Mouse (Mus musculus) large intestine, adult 2 months (tissue): ENCODE measurements at regions not wholly inside any gene's neighbourhood (a gene's known extent, or its start where the extent isn't known, plus 50 kb on each side); places are given as distances from the start of the nearest gene placed in this dataset.

Experiments used
- DNase-seq: peaks from one replicate; pipeline ENCODE4 v3.0.0-alpha.2; 2012; ENCODE audit warnings: low read depth, low spot score
- WGBS: fragments of 180-500 bp; shearing (Covaris S2); methylation state at CpG from one replicate; pipeline ENCODE4 v1.1.7; 2018; 5-methylcytosine and 5-hydroxymethylcytosine counted together

GRCm38 (mm10) chr7:90057947-90058346 is 72.1 kb upstream of the Picalm start:
- 58% methylated on average over 1 of the region's 1 CpGs for WGBS
- DNase-seq: no peak

- WGBS: 34% methylated on average over 4 of the region's 4 CpGs
- DNase-seq: no peak
These were observed 71.4 kb upstream of the Picalm start for GRCm38 (mm10) chr7:90058636-90059035.

GRCm38 (mm10) chr7:90059249-90059628 is 70.8 kb upstream of the Picalm start:
- no peak for DNase-seq
- 69% methylated on average over 8 of the region's 8 CpGs for WGBS

GRCm38 (mm10) chr7:90059629-90060301 is 70.2 kb upstream of the Picalm start:
- 28% methylated on average over 6 of the region's 6 CpGs for whole genome bisulfite sequencing
- DNase-seq: no peak

GRCm38 (mm10) chr7:90060343-90061175 is 69.5 kb upstream of the Picalm start:
- no peak for DNase-seq
- WGBS: 20% methylated on average over 16 of the region's 16 CpGs

GRCm38 (mm10) chr7:90061701-90062100 is 68.3 kb upstream of the Picalm start:
- 40% methylated on average over 7 of the region's 7 CpGs for WGBS
- no peak for DNase-seq

GRCm38 (mm10) chr7:90062874-90063273 is 67.1 kb upstream of the Picalm start:
- 92% methylated on average over 9 of the region's 9 CpGs for WGBS
- no peak for DNase-seq

GRCm38 (mm10) chr7:90064198-90064597 is 65.8 kb upstream of the Picalm start:
- WGBS: 96% methylated on average over 1 of the region's 1 CpGs
- no peak for DNase-seq

- WGBS: 80% methylated on average over 9 of the region's 9 CpGs
- no peak for DNase-seq
These were observed 64.6 kb upstream of the Picalm start for GRCm38 (mm10) chr7:90065269-90065955.

GRCm38 (mm10) chr7:90066275-90066674 is 63.7 kb upstream of the Picalm start:
- no peak for DNase-seq
- WGBS: 72% methylated on average over 5 of the region's 5 CpGs

- 92% methylated on average over 3 of the region's 3 CpGs for WGBS
- DNase-seq: no peak
These were observed 61.9 kb upstream of the Picalm start for GRCm38 (mm10) chr7:90067961-90068665.

GRCm38 (mm10) chr7:90070267-90070666 is 59.7 kb upstream of the Picalm start:
- WGBS: 93% methylated on average over 7 of the region's 7 CpGs
- DNase-seq: no peak

- DNase-seq: no peak
- 93% methylated on average over 5 of the region's 5 CpGs for WGBS
These were observed 56.1 kb upstream of the Picalm start for GRCm38 (mm10) chr7:90073865-90074264.

GRCm38 (mm10) chr7:90074592-90074991 is 55.4 kb upstream of the Picalm start:
- WGBS: 45% methylated on average over 2 of the region's 2 CpGs
- no peak for DNase-seq

- 92% methylated on average over 2 of the region's 2 CpGs for WGBS
- no peak for DNase-seq
These were observed 52.4 kb upstream of the Picalm start for GRCm38 (mm10) chr7:90077565-90077964.

- WGBS: 38% methylated on average over 7 of the region's 7 CpGs
- DNase-seq: no peak
These were observed 49.8 kb upstream of the Picalm start for GRCm38 (mm10) chr7:90080083-90080772.
